Mouse (Mus musculus) megakaryocyte, adult 5-6 weeks (primary cell): ENCODE data around the gene Slc25a31. TPM values are rescaled to one million over a fixed set of nuclear protein-coding genes. Genes with fewer than 3 reads are reported as not detected.

ENCODE experiments used
- ATAC-seq: 2 replicates; pipeline ENCODE4 v1.8.0; 2016; ENCODE audit warnings: mild to moderate bottlenecking, inconsistent platforms; ENCODE audit not compliant: poor library complexity, severe bottlenecking
- total RNA-seq, 2 experiments: library from RNA; stranded (forward) in 1 of 2; stranded (reverse) in 1 of 2; fragments of 153-499, 151-499 nt in 1 of 2; fragments of 221-1000, 200-1000 nt in 1 of 2; gene quantifications; 2 replicates each; pipeline versions ENCODE4 v1.2.3 to v1.2.4; 2015 to 2017

Slc25a31 gene
- not detected in 2 replicates for total RNA-seq (2015)
- total RNA-seq (2017), result not detected in 2 replicates

DNA sequence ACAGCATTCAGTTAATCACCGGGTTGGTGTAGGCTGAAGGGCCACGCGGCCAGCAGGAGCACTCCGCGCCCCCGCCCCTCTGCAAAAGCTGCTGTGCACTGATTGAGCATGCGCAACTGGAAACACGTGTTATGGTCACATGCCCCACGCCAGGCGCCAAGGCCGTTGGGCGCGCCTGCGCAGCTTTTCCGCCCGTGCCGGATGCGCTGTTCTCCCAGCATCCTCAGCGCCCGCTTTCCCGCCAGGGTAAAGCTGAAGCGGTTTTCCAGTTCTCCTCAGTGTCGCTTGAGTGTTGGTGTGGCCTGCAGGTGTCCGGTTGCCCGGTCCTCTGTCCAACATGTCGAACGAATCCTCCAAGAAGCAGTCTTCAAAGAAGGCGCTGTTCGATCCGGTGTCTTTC, at the start of gene Slc25a31:
Slc25a31 (plus strand) TSS at position 201 of the 400 bp plus-strand sequence.
- no peak for ATAC-seq

GRCm38 (mm10) chr3:40660231-40660630, 48.4 kb upstream of the Slc25a31 start:
- no peak for ATAC-seq

GRCm38 (mm10) chr3:40666109-40666508, 42.5 kb upstream of the Slc25a31 start:
- ATAC-seq, result no peak

- ATAC-seq, result no peak
Measured at GRCm38 (mm10) chr3:40666861-40667719, 41.6 kb upstream of the Slc25a31 start.

- no peak for ATAC-seq
Measured at GRCm38 (mm10) chr3:40668889-40669288, 39.8 kb upstream of the Slc25a31 start.

DNA sequence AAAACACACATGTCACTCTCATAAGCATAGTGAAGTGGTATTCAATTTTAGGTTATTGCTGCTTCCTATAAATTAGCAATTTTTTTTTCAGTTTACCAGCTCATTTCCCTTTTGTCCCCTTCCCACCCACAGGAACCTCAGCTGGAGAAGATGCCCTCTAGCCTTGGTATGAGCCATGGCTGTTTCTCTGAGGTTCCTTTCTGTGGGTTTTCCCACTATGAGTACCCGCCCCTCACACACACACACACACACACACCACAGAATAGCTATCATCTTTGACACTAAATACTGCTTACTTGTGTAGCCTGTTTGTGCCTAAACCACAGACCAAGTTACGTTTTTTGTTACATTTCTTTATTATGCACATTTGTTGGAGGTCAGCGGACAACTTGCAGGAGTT, 39.3 kb upstream of the Slc25a31 start:
- no peak for ATAC-seq

DNA sequence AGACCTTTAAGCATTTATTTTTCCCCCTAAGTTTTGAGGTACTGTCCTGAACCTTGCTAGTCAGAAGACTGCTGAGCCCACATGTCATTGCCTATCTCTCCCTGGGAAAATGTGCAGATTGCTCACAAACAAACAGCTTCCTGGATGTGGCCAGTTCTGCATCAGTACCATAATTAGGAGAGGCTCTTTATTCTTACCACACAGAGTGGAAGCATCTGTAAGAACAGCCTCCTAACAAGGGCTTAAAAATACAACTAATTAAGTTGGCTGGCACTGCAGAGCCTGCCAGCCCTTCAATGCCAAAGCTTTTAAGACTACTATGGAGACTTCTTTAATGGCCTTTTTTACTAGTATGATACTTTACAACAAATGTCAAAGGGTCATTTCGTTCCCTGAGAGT, 35.1 kb upstream of the Slc25a31 start:
- ATAC-seq, result no peak

DNA sequence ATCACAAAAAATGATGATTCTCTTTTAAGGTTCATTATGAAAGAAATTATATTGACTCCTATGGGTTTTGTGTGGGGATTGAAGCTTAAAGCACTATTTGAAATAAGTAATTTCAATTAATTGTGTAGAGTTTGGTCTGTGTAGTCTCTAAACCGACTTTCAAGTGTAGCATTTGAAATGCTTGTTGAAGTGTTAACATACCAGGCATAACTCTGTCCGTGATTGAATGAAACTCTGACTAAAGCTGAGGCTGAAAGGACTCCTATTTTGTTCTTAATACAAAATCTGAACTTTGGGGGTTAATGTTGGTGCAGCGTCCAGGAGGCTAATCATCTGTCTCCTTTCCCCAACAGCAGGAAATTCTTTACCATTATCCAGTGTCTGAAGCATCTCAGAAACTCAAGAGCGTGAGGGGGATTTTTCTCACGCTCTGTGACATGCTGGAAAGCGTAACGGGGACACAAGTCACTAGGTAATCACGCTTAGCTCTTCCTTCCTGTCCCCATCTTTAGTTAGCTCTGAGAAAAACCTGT, 33.7 kb upstream of the Slc25a31 start:
- ATAC-seq, result no peak

DNA sequence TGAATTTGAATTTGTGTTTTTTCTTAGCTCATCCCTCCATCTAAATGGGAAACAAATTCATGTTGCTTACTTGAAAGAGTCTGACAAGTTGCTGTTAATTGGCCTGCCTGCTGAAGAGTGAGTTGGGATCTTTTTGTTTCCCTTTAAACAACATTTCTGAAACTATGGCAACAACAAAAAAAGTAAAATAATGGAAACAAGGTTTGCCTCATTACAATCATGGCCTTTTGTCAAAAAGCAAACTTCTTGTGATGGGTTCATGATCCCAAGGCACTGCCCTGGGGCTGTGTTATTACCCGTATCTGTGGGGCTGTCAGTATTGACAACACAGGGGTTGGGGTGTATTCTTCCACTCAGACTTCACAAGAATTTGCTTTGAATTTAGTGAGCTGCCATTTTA, 29.8 kb upstream of the Slc25a31 start:
- no peak for ATAC-seq

GRCm38 (mm10) chr3:40682404-40682803, 26.3 kb upstream of the Slc25a31 start:
- no peak for ATAC-seq

DNA sequence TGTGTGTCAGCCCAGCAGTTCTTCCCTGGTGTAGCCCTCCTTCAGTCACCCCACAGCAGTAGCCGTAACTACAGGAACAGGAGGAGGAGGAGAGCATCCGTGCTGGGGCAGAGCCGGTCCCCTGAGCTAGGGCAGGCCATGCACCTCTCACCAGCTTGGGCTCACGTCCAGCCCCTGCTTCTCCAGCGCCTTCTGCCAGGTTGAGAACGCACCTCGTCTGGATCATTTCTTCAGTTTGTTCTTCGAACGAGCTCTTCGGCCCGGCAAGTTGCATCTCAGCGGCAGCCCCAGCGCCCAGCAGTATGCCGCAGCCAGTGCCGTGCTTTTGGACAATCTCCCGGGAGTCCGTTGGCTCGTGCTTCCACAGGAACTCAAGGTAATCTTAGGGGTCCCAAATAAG, 25.5 kb upstream of the Slc25a31 start:
- ATAC-seq, result no peak

GRCm38 (mm10) chr3:40685855-40686515, 22.7 kb upstream of the Slc25a31 start:
- no peak for ATAC-seq

DNA sequence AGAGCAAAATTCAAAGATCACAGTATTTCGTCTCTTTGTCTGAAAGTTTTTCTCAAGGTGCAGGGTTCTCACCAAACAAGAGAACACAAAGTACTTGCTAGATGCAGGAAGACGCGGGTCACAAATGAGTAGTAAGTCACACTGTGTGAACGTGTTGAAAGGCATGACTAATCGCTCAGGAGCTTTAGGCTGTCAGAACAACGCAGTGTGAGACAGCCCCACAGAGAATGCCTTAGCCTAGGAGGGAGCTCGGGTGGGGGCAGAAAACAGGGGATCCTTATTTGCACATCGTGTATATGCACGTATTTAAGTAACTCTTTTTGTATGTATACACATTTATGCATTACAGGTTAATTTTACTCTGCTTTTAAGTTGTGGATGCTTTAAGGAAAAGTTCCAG, 21.8 kb upstream of the Slc25a31 start:
- no peak for ATAC-seq

GRCm38 (mm10) chr3:40687588-40687987, 21.1 kb upstream of the Slc25a31 start:
- peak; percentile 77 for ATAC-seq

- no peak for ATAC-seq
Measured at GRCm38 (mm10) chr3:40691566-40691965, 17.1 kb upstream of the Slc25a31 start.

DNA sequence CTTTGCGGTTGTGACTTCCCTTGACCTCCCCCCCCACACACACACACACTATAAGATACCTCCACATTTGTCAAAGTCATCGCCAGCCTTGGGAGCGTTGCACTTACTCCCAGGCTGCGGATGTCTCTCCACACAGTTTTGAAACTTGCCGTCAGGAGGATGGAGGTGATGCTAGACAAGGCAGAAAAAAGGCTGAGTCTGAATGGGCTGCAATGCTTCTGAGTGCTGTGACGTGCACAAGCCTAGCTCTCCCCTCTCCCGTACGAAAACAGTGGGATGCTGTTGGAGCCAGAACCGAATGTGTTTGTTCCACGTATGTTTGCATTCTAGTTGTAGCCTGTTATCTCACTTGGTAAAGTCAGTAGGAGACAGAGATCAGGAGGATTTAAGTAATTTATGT, 15.2 kb upstream of the Slc25a31 start:
- no peak for ATAC-seq

DNA sequence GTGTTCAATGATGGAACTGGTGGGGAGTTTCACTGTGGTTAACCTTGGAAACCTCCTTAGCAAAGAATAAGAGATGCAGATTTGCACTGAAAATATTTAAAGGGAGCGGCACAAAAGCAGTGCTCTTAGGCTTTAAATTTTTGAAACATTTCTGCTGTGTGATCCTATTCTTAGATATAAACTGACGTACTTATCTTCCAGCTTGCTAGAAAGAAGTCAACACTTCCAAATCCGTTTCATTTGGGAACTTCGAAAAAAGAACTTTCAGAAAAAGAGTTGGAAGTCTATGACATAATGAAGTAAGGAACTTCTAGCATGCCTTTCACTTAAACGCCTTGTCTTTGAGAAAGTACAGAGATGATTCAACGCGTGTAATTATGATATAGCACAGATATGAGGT, 14.7 kb upstream of the Slc25a31 start:
- no peak for ATAC-seq

- ATAC-seq, result peak; percentile 88
Measured at GRCm38 (mm10) chr3:40694438-40694837, 14.2 kb upstream of the Slc25a31 start.

DNA sequence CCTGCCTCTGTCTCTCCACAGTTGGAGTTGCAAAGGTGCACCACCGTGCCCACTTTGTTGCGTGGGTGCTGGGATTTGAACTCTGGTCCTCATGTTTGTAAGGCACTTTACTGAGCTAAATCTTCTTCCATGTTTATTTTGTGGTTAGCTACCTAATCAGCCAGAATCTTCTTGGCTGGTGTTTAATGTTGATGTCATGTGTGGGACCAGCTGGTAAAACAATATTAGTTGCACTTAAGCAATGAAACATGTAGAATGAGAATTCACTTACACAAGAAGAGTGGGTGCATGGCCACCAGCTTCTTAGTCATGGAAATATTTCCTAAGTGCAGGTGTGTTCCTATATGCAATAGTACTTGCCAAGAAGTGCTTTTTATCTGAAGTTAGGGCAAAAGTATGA, 13.5 kb upstream of the Slc25a31 start:
- no peak for ATAC-seq

DNA sequence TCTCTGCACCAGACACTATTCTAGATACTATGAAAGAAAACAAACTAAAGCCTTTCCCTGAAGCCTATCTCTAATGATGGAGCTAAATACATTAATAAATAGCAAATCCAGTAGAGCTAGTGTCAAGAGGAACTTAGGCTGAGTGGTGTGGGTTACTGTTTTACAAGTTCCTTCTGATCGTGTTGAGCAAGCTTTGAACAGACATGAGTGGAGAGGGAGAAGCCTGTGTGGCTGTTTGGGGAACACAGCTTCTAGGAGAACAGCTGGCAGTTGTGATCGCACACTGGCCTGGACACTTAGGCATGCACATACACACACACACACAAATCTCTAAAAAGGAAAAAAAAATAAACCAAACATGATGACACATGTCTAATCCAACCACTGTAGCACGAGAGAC, 9.8 kb upstream of the Slc25a31 start:
- ATAC-seq, result peak; percentile 86

DNA sequence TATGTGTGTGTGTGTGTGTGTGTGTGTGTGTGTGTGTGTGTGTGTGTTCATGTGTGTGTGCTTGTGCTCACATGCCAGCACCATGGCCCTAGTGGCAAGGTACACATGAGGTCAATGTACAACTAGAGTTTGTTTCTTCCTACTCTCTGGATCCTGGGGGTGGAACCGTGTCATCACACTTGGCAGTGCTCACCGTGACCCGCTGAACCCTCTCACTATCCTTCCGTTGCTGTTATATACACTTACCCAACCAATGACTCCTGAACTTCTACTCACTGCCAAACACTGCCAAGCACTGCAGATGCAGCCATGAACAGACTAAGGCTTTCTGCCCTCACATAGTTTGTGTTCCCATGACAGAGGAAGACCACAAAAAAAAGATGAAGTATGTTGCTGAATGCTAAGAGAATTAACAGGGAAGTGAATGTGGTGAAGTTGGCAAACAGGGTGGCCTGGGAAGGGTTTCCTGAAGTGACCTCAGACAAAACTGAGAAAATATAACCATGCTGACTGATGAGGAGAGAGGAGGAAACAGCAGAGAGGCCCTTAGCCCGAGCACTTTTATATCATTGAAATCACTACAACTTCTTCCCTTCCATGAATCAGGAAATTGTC, 3.7 kb upstream of the Slc25a31 start:
- ATAC-seq, result peak; percentile 93

- no peak for ATAC-seq
Measured at GRCm38 (mm10) chr3:40716056-40716455, 7.4 kb downstream of the Slc25a31 start.
